Mouse (Mus musculus) thymus, postnatal 14 days (tissue): Measurements from ENCODE around the gene Hist1h2ak.

Source experiments
- DNase-seq: peaks from one replicate; pipeline ENCODE4 v3.0.0; 2021

The Hist1h2ak gene

GRCm38 (mm10) chr13:21718381-21719080, 35.1 kb downstream of the Hist1h2ak start:
- DNase-seq: no peak

GRCm38 (mm10) chr13:21717397-21718357, 36.0 kb downstream of the Hist1h2ak start, which contains the start of gene Hist1h3h:
Gene Hist1h3h (plus strand): TSS chr13:21717659.
- peak; percentile 90 for DNase-seq

GRCm38 (mm10) chr13:21716540-21717391, 36.9 kb downstream of the Hist1h2ak start:
- DNase-seq: peak; percentile 29

- DNase-seq: peak; percentile 88
Observed at GRCm38 (mm10) chr13:21715864-21716539, 37.6 kb downstream of the Hist1h2ak start, which contains the start of the genes Hist1h2bl and Hist1h2ai. Gene Hist1h2bl (minus strand): TSS chr13:21716143. Gene Hist1h2ai (plus strand): TSS chr13:21716422.

- peak; percentile 9 for DNase-seq
Observed at GRCm38 (mm10) chr13:21715131-21715863, 38.3 kb downstream of the Hist1h2ak start.

- peak; percentile 70 for DNase-seq
Observed at GRCm38 (mm10) chr13:21714725-21715124, 38.9 kb downstream of the Hist1h2ak start.

- no peak for DNase-seq
Observed at GRCm38 (mm10) chr13:21711698-21712097, 41.9 kb downstream of the Hist1h2ak start.

GRCm38 (mm10) chr13:21710821-21711525, 42.7 kb downstream of the Hist1h2ak start:
- peak; percentile 85 for DNase-seq

GRCm38 (mm10) chr13:21710031-21710711, 43.5 kb downstream of the Hist1h2ak start:
- peak; percentile 92 for DNase-seq

GRCm38 (mm10) chr13:21706669-21707068, 47.0 kb downstream of the Hist1h2ak start:
- DNase-seq: no peak
